Mouse (Mus musculus): ENCODE results near the gene Ankrd55. TPM values are rescaled to one million over a fixed set of nuclear protein-coding genes. Genes with fewer than 3 reads are reported as not detected.

The Ankrd55 gene
- polyA plus RNA-seq, 1 experiment = not detected

DNA sequence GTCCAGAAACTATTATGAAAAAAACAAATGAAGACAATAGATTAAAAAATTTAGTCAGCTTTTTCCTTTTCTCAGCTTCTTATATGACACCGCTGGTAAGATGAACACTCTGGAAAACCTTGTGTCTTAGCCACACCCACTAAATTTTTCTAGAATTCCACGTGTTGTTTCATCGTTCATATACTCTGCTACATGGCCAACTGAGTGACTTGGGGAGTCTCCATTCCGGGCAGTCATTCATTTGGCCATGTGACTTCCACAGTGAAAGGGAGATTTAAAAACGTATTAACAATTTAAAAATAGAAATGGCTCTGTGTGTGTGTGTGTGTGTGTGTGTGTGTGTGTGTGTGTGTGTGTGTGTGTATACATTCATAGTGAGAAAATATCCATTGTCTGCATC is 77.1 kb downstream of the Ankrd55 start:
- Histone ChIP-seq H3K36me3 (ENCODE audit: control insufficient read depth, insufficient read depth, low read length, poor library complexity, severe bottlenecking) (no peaks in the 10 kb centered on the region), H3K27ac (ENCODE audit: insufficient read depth, low read length) (no peak overlapping the region), H3K9ac (ENCODE audit: low read depth, poor library complexity, severe bottlenecking) (no peak overlapping the region), H3K27me3 (ENCODE audit: control insufficient read depth, insufficient read depth, low read length, poor library complexity, severe bottlenecking) (no peaks in the 10 kb centered on the region), H3K4me3 (ENCODE audit: low read depth, low read length) (no peak overlapping the region), H3K9me3 (replicated peaks; ENCODE audit: control insufficient read depth, insufficient read depth, low read length, poor library complexity, severe bottlenecking) (no peaks in the 10 kb centered on the region), H3K4me1 (ENCODE audit: control insufficient read depth, insufficient read depth, low read length) (peaks cover 7% of the 10 kb centered on the region)
- TF ChIP-seq CTCF (IDR thresholded peaks at IDR 0.05; ENCODE audit: low read depth, low read length) (no peak), POLR2A (IDR thresholded peaks at IDR 0.05; ENCODE audit: insufficient read depth, low read length) (no peak), EP300 (IDR thresholded peaks at IDR 0.05; ENCODE audit: insufficient read depth, low read depth, low read length) (no peak)

DNA sequence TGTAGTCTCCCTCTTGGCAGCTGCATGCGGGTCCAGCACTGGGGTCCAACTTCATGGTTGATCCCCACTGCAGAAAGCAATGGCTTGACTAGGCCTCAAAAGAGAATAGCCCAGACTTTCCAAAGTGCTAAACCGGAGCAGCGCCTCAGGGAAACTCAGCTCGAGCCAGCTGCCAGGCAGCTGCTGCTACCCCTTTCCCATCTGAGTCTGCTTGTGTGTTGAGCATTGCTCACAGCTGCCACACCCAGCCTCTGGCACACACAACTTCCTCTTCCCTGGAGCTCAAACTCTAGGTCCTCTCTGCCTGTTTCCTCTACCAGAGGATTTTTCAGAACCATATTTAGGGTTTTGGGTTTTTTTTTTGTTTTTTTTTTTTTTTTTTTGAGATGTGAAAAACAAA is 77.5 kb downstream of the Ankrd55 start:
- no peak overlapping the region for H3K9ac ChIP-seq (ENCODE audit: low read depth, poor library complexity, severe bottlenecking)
- TF ChIP-seq CTCF (IDR thresholded peaks at IDR 0.05; ENCODE audit: low read depth, low read length) (no peak), EP300 (IDR thresholded peaks at IDR 0.05; ENCODE audit: insufficient read depth, low read depth, low read length) (no peak), POLR2A (IDR thresholded peaks at IDR 0.05; ENCODE audit: insufficient read depth, low read length) (no peak)
- H3K27me3 ChIP-seq (ENCODE audit: control insufficient read depth, insufficient read depth, low read length, poor library complexity, severe bottlenecking) = no peaks in the 10 kb centered on the region

DNA sequence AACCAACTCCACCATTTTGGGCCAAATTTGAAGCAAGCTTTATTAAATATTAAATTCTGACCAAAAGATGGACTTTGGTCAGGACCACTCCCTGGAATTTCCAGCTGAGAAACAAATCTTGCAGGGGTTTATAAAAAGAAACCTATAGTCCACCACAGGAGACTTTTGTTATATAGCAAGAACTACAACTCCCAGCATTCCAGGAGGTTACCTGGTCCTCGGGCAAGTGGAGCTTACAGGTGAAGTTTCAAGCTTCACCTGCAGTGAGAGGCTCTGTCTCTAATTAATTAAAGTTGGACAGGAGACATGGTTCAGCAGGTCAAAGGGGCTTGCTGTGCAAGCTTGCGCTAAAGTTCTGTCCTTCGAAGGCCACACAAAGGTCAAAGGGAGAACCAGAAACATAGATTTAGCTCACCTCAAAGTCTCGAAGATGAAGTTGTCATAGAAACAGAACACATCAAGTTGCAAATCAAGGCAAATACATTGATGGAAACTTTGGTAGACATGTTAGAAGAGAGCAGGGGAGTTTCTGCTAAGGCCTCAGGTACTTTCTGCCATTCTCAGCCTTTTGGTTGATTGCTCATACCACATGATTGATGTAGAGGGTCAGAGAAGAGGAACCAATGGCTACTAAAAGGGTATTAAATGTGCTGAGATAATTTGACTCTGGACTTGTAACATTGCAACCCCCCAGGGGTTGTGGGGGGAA is 78.2 kb downstream of the Ankrd55 start:
- Histone ChIP-seq H3K4me1 (ENCODE audit: control insufficient read depth, insufficient read depth, low read length) (peaks cover 7% of the 10 kb centered on the region), H3K27me3 (ENCODE audit: control insufficient read depth, insufficient read depth, low read length, poor library complexity, severe bottlenecking) (no peaks in the 10 kb centered on the region), H3K27ac (ENCODE audit: insufficient read depth, low read length) (no peak overlapping the region), H3K4me3 (ENCODE audit: low read depth, low read length) (no peak overlapping the region), H3K36me3 (ENCODE audit: control insufficient read depth, insufficient read depth, low read length, poor library complexity, severe bottlenecking) (no peaks in the 10 kb centered on the region), H3K9me3 (replicated peaks; ENCODE audit: control insufficient read depth, insufficient read depth, low read length, poor library complexity, severe bottlenecking) (no peaks in the 10 kb centered on the region), H3K9ac (ENCODE audit: low read depth, poor library complexity, severe bottlenecking) (no peak overlapping the region)
- no peak for TF ChIP-seq EP300 (IDR thresholded peaks at IDR 0.05; ENCODE audit: insufficient read depth, low read depth, low read length)

More for the DNA sequence above, 77.5 kb downstream of the Ankrd55 start:
- no peak overlapping the region for H3K4me3 ChIP-seq (ENCODE audit: low read depth, low read length)
- H3K36me3 ChIP-seq (ENCODE audit: control insufficient read depth, insufficient read depth, low read length, poor library complexity, severe bottlenecking) = no peaks in the 10 kb centered on the region
- H3K9me3 ChIP-seq (replicated peaks; ENCODE audit: control insufficient read depth, insufficient read depth, low read length, poor library complexity, severe bottlenecking) = no peaks in the 10 kb centered on the region
- H3K4me1 ChIP-seq (ENCODE audit: control insufficient read depth, insufficient read depth, low read length) = peaks cover 7% of the 10 kb centered on the region
- H3K27ac ChIP-seq (ENCODE audit: insufficient read depth, low read length) = no peak overlapping the region

DNA sequence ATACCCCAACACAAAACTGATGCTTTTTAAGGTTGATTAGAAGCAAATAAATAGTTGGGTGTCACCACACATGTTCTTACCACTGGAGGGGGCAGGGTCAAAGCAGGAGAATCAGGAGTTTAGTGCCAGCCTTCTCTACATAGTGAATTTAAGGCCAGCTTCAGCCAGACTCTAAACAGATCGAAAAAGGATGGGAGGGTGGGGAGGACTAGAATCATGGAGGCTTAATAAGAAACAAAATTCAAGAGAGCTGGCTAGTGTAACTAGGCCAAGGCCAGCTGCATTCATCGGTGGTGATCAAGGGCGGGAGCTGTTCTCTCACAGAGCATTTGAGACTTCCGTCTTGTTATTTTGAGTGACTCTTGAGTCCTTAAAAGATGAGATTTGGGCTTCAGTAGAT is 83.5 kb downstream of the Ankrd55 start:
- Histone ChIP-seq H3K27me3 (ENCODE audit: control insufficient read depth, insufficient read depth, low read length, poor library complexity, severe bottlenecking) (no peaks in the 10 kb centered on the region), H3K4me3 (ENCODE audit: low read depth, low read length) (no peak overlapping the region), H3K36me3 (ENCODE audit: control insufficient read depth, insufficient read depth, low read length, poor library complexity, severe bottlenecking) (no peaks in the 10 kb centered on the region), H3K27ac (ENCODE audit: insufficient read depth, low read length) (no peak overlapping the region), H3K9ac (ENCODE audit: low read depth, poor library complexity, severe bottlenecking) (no peak overlapping the region), H3K9me3 (replicated peaks; ENCODE audit: control insufficient read depth, insufficient read depth, low read length, poor library complexity, severe bottlenecking) (no peaks in the 10 kb centered on the region), H3K4me1 (ENCODE audit: control insufficient read depth, insufficient read depth, low read length) (no peaks in the 10 kb centered on the region)
- no peak for TF ChIP-seq POLR2A (IDR thresholded peaks at IDR 0.05; ENCODE audit: insufficient read depth, low read length)
- no peak for TF ChIP-seq EP300 (IDR thresholded peaks at IDR 0.05; ENCODE audit: insufficient read depth, low read depth, low read length)
- no peak for TF ChIP-seq CTCF (IDR thresholded peaks at IDR 0.05; ENCODE audit: low read depth, low read length)

DNA sequence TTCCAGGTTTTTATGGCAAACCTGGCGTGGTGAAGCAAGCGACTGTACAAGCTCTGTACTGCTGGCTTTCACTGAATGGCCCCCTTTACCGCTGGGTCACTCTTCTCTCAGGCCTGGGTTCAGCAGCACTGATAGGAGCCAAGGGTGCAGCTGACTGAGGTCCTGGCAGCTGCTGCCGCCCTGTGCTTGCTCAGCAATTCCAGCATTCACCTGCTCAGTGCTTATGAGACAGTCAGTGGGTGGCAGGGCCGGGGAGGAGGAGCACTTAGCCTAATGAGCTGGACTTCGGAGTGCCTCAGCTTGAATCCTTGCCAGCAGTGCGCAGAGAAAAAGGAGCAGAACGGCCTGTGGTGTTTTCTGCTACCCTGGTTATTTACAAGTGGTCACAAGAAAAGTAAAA is 87.5 kb downstream of the Ankrd55 start:
- Histone ChIP-seq H3K9me3 (replicated peaks; ENCODE audit: control insufficient read depth, insufficient read depth, low read length, poor library complexity, severe bottlenecking) (no peaks in the 10 kb centered on the region), H3K27me3 (ENCODE audit: control insufficient read depth, insufficient read depth, low read length, poor library complexity, severe bottlenecking) (no peaks in the 10 kb centered on the region), H3K27ac (ENCODE audit: insufficient read depth, low read length) (no peak overlapping the region), H3K9ac (ENCODE audit: low read depth, poor library complexity, severe bottlenecking) (no peak overlapping the region), H3K4me3 (ENCODE audit: low read depth, low read length) (no peak overlapping the region), H3K4me1 (ENCODE audit: control insufficient read depth, insufficient read depth, low read length) (no peaks in the 10 kb centered on the region), H3K36me3 (ENCODE audit: control insufficient read depth, insufficient read depth, low read length, poor library complexity, severe bottlenecking) (no peaks in the 10 kb centered on the region)
- TF ChIP-seq CTCF (IDR thresholded peaks at IDR 0.05; ENCODE audit: low read depth, low read length) (no peak), POLR2A (IDR thresholded peaks at IDR 0.05; ENCODE audit: insufficient read depth, low read length) (no peak), EP300 (IDR thresholded peaks at IDR 0.05; ENCODE audit: insufficient read depth, low read depth, low read length) (no peak)

DNA sequence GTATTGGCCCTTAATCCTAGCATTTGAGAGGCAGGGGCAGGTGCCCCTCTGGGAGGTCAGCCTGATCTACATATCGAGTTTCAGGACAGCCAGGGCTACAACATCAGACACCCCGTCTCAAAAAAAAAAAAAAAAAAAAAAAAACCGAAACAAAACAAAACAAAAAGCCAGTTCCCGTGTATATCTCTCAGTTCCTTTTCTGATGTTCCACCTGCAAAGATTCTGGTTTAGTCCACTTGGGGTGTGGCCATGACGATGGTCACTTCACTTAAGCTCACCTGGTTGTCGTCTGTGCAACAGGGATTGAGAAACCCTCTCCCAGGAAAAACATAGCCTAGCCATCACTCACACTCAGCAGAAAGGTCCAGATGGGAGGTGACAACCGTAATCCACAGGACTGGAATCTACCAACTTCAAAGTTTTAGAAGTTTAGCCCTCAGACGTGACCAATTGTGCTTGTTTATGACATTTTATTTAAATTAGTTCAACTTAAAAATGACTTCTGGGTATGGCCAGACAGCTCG is 90.6 kb downstream of the Ankrd55 start:
- H3K27me3 ChIP-seq (ENCODE audit: control insufficient read depth, insufficient read depth, low read length, poor library complexity, severe bottlenecking) = no peaks in the 10 kb centered on the region
- H3K27ac ChIP-seq (ENCODE audit: insufficient read depth, low read length) = no peak overlapping the region
- no peak overlapping the region for H3K9ac ChIP-seq (ENCODE audit: low read depth, poor library complexity, severe bottlenecking)
- no peaks in the 10 kb centered on the region for H3K9me3 ChIP-seq (replicated peaks; ENCODE audit: control insufficient read depth, insufficient read depth, low read length, poor library complexity, severe bottlenecking)
- H3K4me3 ChIP-seq (ENCODE audit: low read depth, low read length) = no peak overlapping the region
- TF ChIP-seq POLR2A (IDR thresholded peaks at IDR 0.05; ENCODE audit: insufficient read depth, low read length) (no peak), CTCF (IDR thresholded peaks at IDR 0.05; ENCODE audit: low read depth, low read length) (no peak), EP300 (IDR thresholded peaks at IDR 0.05; ENCODE audit: insufficient read depth, low read depth, low read length) (no peak)
- no peaks in the 10 kb centered on the region for H3K4me1 ChIP-seq (ENCODE audit: control insufficient read depth, insufficient read depth, low read length)
- H3K36me3 ChIP-seq (ENCODE audit: control insufficient read depth, insufficient read depth, low read length, poor library complexity, severe bottlenecking) = no peaks in the 10 kb centered on the region
